Mouse (Mus musculus) brain, embryonic 14.5 days (tissue): ENCODE measurements around the gene Hbs1l. TPM values are rescaled to one million over a fixed set of nuclear protein-coding genes. Genes with fewer than 3 reads are reported as not detected.
A peak's percentile ranks its signal among the peaks of the same experiment; 100 is the strongest.
"Not testable (repeated sequence)": the region's sequence is repeated elsewhere in the genome, so short reads cannot be mapped to it uniquely, and the experiment has no call there.

Experiments used
- DNase-seq: peaks from one replicate; pipeline ENCODE4 v3.0.0-alpha.2; 2011; ENCODE audit warnings: low read depth
- CTCF ChIP-seq: fragments of 200-500 bp; IDR thresholded peaks from 2 replicates; pipeline ENCODE4 v1.5.1; 2012; ENCODE audit warnings: inconsistent platforms, mild to moderate bottlenecking, moderate library complexity, borderline replicate concordance; ENCODE audit not compliant: insufficient read depth, insufficient read length; ENCODE audit errors: extremely low read depth
- POLR2A ChIP-seq: fragments of 200-500 bp; IDR thresholded peaks from 2 replicates; pipeline ENCODE4 v1.6.1; 2012; ENCODE audit warnings: mild to moderate bottlenecking, inconsistent platforms, borderline replicate concordance; ENCODE audit not compliant: poor library complexity, insufficient read depth, insufficient read length, severe bottlenecking; ENCODE audit errors: extremely low read depth
- polyA plus RNA-seq: library from polyadenylated mRNA; depleted of rRNA; stranded (reverse); fragments of >200 nt; gene quantifications from 2 replicates; pipeline ENCODE4 v1.2.3, GENCODE M21; 2012

Gene Hbs1l
- polyA plus RNA-seq, 1 experiment: 56.6 TPM

- TF ChIP-seq CTCF: no peak
- TF ChIP-seq POLR2A: no peak
- DNase-seq: no peak
Measured at GRCm38 (mm10) chr10:21365897-21366296, 70.1 kb downstream of the Hbs1l start.

- DNase-seq: no peak
- no peak for TF ChIP-seq POLR2A
- TF ChIP-seq CTCF: no peak
Measured at GRCm38 (mm10) chr10:21366471-21366870, 70.7 kb downstream of the Hbs1l start.

- no peak for TF ChIP-seq POLR2A
- no peak for TF ChIP-seq CTCF
- DNase-seq: no peak
Measured at GRCm38 (mm10) chr10:21367481-21367880, 71.7 kb downstream of the Hbs1l start.

- DNase-seq: no peak
- TF ChIP-seq CTCF (no peak), POLR2A (no peak)
Measured at GRCm38 (mm10) chr10:21369586-21369985, 73.8 kb downstream of the Hbs1l start.

- TF ChIP-seq POLR2A (no peak), CTCF (no peak)
Measured at GRCm38 (mm10) chr10:21372271-21372670, 76.5 kb downstream of the Hbs1l start.

GRCm38 (mm10) chr10:21376682-21377473 is 81.1 kb downstream of the Hbs1l start, which contains the start of gene Aldh8a1:
Gene Aldh8a1 (plus strand): TSS chr10:21377291.
- no peak for TF ChIP-seq CTCF
- no peak for TF ChIP-seq POLR2A
- no peak for DNase-seq

More at GRCm38 (mm10) chr10:21372271-21372670, 76.5 kb downstream of the Hbs1l start:
- DNase-seq: no peak

- DNase-seq: no peak
Measured at GRCm38 (mm10) chr10:21378196-21378944, 82.6 kb downstream of the Hbs1l start.

GRCm38 (mm10) chr10:21382914-21383313 is 87.1 kb downstream of the Hbs1l start:
- TF ChIP-seq POLR2A: no peak
- 0 out of 2 replicates have a peak, but pooled peaks have one; percentile 13 for TF ChIP-seq CTCF
- peak; percentile 93 for DNase-seq

More at GRCm38 (mm10) chr10:21378196-21378944, 82.6 kb downstream of the Hbs1l start:
- TF ChIP-seq CTCF (peak; percentile 40; the same call in 1 of the 2 replicates), POLR2A (no peak)

- no peak for TF ChIP-seq POLR2A
- TF ChIP-seq CTCF: no peak
- no peak for DNase-seq
Measured at GRCm38 (mm10) chr10:21385111-21385663, 89.4 kb downstream of the Hbs1l start.

- no peak for DNase-seq
- TF ChIP-seq CTCF (no peak), POLR2A (no peak)
Measured at GRCm38 (mm10) chr10:21389075-21389474, 93.3 kb downstream of the Hbs1l start.

- no peak for TF ChIP-seq POLR2A
- no peak for TF ChIP-seq CTCF
- DNase-seq: no peak
Measured at GRCm38 (mm10) chr10:21390440-21390839, 94.7 kb downstream of the Hbs1l start.

GRCm38 (mm10) chr10:21391286-21391685 is 95.5 kb downstream of the Hbs1l start:
- DNase-seq: no peak
- TF ChIP-seq POLR2A (no peak), CTCF (no peak)

- no peak for DNase-seq
- TF ChIP-seq POLR2A (no peak), CTCF (no peak)
Measured at GRCm38 (mm10) chr10:21393390-21393789, 97.6 kb downstream of the Hbs1l start.

- TF ChIP-seq CTCF (no peak), POLR2A (no peak)
- DNase-seq: no peak
Measured at GRCm38 (mm10) chr10:21395426-21396139, 99.8 kb downstream of the Hbs1l start.

GRCm38 (mm10) chr10:21398873-21399425 is 103.2 kb downstream of the Hbs1l start:
- DNase-seq: not testable (repeated sequence)
